Mouse (Mus musculus): ENCODE measurements around the gene Peli2.

- no peak for TF ChIP-seq CTCF (IDR thresholded peaks at IDR 0.05; ENCODE audit: borderline replicate concordance, insufficient read depth, low read length)
- no peak for TF ChIP-seq POLR2A (IDR thresholded peaks at IDR 0.05; ENCODE audit: low read depth, low read length)
Observed at GRCm38 (mm10) chr14:48151554-48151953, 30.9 kb downstream of the Peli2 start.
